Mouse (Mus musculus) kidney, postnatal 36 days (tissue): ENCODE measurements around the gene Ngb.

ENCODE experiments used
- DNase-seq, 2 experiments: peaks; one replicate each; pipeline ENCODE4 v3.0.0; 2021 to 2022; ENCODE audit warnings: mixed read lengths in 2 of 2

Ngb gene

GRCm38 (mm10) chr12:87102165-87102631, at the start of gene Ngb:
TSS of gene Ngb (minus strand) at chr12:87102539.
- no peak for DNase-seq

- no peak for DNase-seq
Measured at GRCm38 (mm10) chr12:87149471-87149870, 47.1 kb upstream of the Ngb start.

DNA sequence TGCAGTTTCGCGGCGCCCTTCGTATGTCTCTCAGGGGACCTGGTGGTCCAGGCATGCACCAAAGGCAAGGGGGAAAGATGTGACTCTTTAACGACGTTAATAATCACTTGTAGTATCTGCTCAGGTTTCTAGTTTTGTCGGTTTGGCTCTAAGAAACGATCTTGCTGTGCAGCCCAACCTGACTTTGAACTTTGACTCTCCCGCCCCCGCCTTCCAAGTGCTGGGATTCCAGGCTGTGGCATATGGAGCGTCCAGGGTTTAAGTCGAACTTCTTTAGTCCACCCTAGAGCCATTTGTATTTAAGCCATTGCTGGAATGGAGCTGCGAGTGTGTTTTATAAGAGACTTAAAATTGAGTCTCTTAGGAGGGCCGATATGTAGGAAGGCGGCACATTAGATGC, 45.8 kb upstream of the Ngb start:
- peak; percentile 67 to 77 for DNase-seq

DNA sequence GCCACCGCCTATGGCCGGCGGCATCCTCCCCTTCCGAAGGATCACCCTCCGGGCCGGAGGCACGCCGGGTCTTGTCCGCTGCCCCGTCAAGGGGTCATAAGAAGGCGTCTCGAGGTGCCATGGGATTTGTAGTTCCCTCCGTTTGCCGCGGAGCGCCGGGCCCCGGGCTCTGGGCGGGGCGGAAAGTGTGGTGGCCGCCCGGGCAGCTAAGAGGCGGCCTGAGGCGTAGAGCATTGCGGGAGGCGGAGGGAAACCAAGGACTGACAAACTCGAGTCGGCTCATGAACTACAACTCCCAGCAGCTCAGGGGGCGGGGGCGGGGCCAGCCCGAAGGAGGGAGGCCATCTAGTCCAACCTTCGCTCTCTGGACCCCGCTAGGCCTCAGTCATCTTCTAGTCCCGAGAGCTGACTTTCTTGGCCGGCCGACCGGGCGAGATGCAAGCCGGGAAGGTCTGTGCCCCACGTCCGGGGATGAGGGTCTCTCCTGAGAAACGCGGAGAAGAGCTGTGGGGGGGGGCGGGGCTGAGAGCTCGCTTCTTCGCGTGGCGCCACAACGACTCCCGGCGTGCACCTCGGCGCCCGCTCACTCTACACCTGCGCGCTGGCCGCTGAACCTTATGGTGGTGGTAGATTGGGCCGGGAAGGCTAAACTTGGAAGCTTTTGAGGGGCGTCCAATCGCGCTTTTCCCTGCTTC, 45.2 kb upstream of the Ngb start, which contains the start of gene Pomt2:
Gene Pomt2 (minus strand): TSS at position 574 of the 695 bp plus-strand sequence.
- peak; percentile 94 to 97 for DNase-seq

DNA sequence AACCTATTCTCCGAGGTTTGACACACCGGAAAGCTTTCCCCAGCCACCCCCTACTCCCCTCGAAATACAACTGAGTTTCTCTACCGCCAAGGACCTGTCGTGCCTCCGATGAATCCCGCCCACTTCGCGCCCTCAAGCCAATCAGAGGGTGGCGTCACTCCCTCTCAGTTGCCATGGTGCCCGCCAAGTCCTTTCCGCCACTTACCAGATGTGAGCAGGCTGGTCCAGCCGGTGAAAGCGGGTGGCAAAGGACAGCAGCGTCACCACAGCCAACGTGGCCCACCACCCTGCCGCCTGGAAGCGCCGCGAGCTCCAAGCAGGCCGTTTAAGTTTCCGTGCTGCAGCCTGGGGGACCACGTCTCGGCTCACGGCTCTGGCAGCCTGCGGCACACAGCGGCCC, 44.6 kb upstream of the Ngb start, which contains the start of gene Gstz1:
Gene Gstz1 (plus strand): TSS at position 200 of the 400 bp plus-strand sequence.
- peak; percentile 93 to 94 for DNase-seq

DNA sequence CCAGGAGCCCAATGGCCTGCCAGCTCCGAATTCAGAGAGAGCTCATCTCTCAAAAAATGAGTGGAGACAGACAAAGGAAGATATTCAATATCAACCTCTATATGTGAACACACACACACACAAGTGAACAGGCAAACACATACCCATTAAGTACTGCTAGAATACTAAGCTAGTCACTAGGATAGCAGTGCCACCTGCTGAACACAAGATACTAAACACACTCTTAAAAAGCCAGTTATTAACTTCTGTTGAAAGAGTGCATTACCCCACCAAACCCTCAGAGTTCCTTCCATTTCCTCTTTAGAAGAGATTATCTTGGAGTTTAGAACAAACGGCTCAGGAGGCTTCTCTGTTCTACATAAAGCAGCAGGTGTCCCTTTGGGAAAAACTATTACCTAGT, 39.8 kb upstream of the Ngb start:
- no peak for DNase-seq

DNA sequence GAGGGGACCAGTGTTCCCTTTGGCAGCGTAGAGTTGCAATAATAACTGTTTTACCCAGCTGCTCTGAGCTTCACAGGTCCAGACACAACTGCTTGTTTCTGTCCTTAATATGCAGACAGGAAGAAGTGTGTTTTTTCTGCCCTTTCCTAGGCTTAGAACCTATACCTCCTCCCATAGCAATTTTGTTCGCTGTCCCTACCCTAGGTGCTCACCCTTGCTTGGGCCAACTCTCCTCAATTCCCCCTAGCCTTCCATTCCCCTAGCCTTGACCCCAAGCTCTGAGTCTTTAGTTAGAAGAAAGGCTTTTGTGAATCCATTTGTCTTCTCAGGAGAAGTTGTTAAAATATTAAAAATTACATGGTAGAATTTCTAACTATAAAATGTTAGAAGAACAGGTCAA, 36.4 kb upstream of the Ngb start:
- DNase-seq: no peak

- DNase-seq: no peak
Measured at GRCm38 (mm10) chr12:87138342-87138701, 36.0 kb upstream of the Ngb start.

- DNase-seq: no peak
Measured at GRCm38 (mm10) chr12:87137439-87138341, 35.4 kb upstream of the Ngb start.

GRCm38 (mm10) chr12:87132784-87133183, 30.4 kb upstream of the Ngb start:
- DNase-seq: no peak

GRCm38 (mm10) chr12:87132210-87132609, 29.9 kb upstream of the Ngb start:
- DNase-seq: no peak

GRCm38 (mm10) chr12:87131619-87132018, 29.3 kb upstream of the Ngb start:
- DNase-seq: peak; percentile 31 to 69

- DNase-seq: peak in 1 of 2 experiments; percentile 17
Measured at GRCm38 (mm10) chr12:87131181-87131580, 28.8 kb upstream of the Ngb start.

GRCm38 (mm10) chr12:87130224-87130623, 27.9 kb upstream of the Ngb start:
- DNase-seq: no peak

- DNase-seq: no peak
Measured at GRCm38 (mm10) chr12:87127256-87127655, 24.9 kb upstream of the Ngb start.

DNA sequence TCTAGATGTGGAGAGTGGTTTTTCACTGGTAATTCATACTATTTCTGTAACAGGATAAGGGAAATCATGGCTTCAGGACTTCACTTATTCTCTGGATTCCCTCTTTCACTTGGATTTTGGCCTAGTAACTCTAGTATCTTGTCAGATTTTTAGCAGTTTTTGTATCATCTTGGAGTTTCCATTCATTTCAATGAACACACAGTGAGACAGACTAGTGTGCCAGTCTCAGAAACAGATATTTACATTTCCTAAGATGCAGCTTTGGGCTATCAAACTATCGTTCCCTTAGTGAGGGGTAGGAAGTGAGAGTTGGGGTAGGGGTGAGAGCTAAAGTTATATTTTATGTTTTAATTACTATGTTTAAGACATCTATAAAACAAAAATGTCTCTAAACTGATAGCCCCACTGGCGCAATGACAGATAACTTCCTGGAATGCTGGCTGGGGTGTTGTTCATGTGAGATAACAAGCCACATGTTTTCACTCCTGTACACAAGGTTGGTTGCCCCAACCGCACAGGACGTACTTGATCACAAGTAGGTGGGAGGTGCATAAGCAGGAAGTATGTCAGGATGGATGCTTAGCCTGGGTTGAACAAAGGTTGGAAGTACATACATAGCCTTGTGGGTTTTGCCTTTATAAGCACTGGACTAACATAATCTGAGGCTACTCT, 19.7 kb upstream of the Ngb start:
- DNase-seq: no peak

DNA sequence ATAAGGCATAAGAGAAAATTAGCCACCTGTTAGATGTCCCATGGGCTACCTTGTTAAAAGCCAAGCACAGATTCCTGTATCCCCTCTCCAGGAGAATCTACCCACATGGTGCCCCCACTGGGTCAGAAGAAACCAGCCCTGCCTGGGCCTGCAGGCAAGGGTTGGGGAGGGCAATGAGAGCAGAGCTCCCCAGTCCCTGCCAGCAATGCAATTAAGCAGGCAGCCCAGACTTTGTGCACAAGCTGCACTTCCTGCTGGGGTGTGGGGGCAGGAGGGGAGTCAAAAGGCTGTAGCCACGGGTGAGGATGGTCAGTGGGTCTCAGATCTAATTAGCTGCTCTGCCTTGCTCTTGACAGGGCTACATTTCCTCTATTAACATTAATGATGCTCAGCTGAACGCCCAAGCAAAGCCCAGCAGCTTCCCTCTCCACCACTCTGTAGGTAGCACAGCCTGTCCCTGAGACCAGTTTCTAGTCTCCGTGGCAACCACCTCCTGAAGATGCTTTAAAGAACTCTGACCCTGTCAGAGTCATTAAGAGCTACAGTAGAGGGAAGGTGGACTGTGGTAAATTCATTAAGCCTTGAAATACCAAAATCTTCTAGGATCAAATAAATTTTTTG, 5.1 kb upstream of the Ngb start:
- DNase-seq: no peak

DNA sequence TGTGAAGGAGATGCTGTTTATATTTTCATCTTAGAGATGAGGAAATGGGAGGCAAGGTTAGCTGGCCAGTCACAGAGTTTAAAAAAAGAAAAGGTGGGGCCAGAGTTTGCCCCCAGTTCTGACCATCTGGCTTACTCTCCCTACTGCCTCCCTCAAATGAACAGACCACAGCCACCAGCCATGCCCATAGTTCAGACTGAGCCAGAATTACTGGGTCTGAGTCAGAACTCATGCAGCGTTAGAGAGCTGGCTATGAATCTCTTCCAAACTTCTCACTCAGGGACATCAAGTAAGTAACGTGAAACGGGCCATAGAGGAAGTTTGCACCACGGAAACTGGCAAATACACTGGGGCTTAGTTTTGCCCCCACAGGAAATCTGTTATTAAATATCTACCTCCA, 2.5 kb upstream of the Ngb start:
- no peak for DNase-seq

- peak; percentile 15 to 63 for DNase-seq
Measured at GRCm38 (mm10) chr12:87103471-87103870, 1.1 kb upstream of the Ngb start.

DNA sequence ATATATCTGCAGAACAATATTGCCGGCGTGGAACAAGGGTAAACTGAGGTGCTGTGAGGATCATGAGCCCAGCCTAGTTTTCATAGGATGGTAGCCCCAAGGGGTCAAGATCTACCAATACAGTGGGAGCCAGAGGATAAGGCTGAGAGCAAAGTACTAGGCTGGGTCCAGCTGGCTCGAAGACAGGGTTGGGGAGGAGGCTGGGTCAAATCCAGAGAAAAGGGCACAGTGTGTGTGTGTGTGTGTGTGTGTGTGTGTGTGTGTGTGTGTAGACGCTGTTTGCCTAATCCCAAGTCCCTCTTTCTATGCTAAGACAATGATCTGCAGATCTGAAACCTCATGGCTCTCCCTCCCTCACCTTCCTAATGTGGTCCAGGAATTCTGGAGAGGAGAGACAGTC, 2.0 kb downstream of the Ngb start:
- DNase-seq: peak in 1 of 2 experiments; percentile 43

GRCm38 (mm10) chr12:87093671-87094070, 8.7 kb downstream of the Ngb start:
- no peak for DNase-seq

- peak; percentile 38 to 59 for DNase-seq
Measured at GRCm38 (mm10) chr12:87093249-87093648, 9.1 kb downstream of the Ngb start.

DNA sequence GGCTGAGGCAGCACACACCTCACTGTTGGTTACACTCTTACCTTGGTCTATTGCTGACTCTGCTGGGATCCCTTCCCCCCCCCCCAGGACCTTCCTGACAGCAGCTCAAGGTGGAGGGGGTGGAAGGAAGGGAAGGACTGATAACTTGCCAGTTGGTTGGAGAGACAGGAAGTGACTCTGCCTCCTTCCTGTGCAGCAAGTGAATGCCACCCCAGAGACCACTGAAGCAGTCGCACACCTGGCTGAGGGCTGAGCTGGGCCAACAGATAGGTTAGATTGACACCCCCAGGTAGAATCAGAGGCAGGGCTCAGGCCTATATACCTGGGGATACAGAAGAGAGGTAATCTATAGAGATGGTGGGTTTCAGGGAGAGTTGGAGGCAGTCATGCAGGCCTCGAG, 10.4 kb downstream of the Ngb start:
- no peak for DNase-seq
